Mouse (Mus musculus): ENCODE data around the gene Dnase1l2. TPM values are rescaled to one million over a fixed set of nuclear protein-coding genes. Genes with fewer than 3 reads are reported as not detected.

The Dnase1l2 gene
- total RNA-seq (2021), result 10 to 100 TPM in 1 of 2 experiments, 1 to 10 TPM in 1; 6.8 to 14.8 TPM
- long read RNA-seq, experiment 1, partial matches to known transcripts, result 0 of 1 reads
- long read RNA-seq, experiment 1, other reads (novel, unspliced or antisense), result 0 of 1 reads
- long read RNA-seq, experiment 2, partial matches to known transcripts, result 0 of 2 reads
- long read RNA-seq, experiment 2, other reads (novel, unspliced or antisense), result 1 of 2 reads

GRCm38 (mm10) chr17:24442632-24443155 lies at the start of gene Dnase1l2:
Dnase1l2 (minus strand) TSS chr17:24443105.
- no peak for TF ChIP-seq CTCF (IDR thresholded peaks at IDR 0.05)
- intact Hi-C loops (cut with DNase I), result no loop called here
- Histone ChIP-seq H3K4me3 (no peak within 1 kb of the TSS), H3K27ac (no peak within 1 kb of the TSS)
- DNase-seq (ENCODE audit: extremely low spot score in 1 of 2, low spot score in 2 of 2), result no peak

GRCm38 (mm10) chr17:24490399-24490798 lies 47.5 kb upstream of the Dnase1l2 start:
- H3K4me3 ChIP-seq, result peak overlapping the region; percentile 76
- DNase-seq (ENCODE audit: extremely low spot score in 1 of 2, low spot score in 2 of 2), result no peak
- intact Hi-C loops (cut with DNase I), result no loop called here
- H3K27ac ChIP-seq, result peak overlapping the region; percentile 94
- TF ChIP-seq CTCF (IDR thresholded peaks at IDR 0.05), result no peak

- peak overlapping the region; percentile 94 for H3K27ac ChIP-seq
- no peak for TF ChIP-seq CTCF (IDR thresholded peaks at IDR 0.05)
- intact Hi-C loops (cut with DNase I), result no loop called here
- peak in 1 of 2 experiments; percentile 12 for DNase-seq (ENCODE audit: extremely low spot score in 1 of 2, low spot score in 2 of 2)
- peak overlapping the region; percentile 76 for H3K4me3 ChIP-seq
These were observed 46.5 kb upstream of the Dnase1l2 start for GRCm38 (mm10) chr17:24489265-24490030.

- TF ChIP-seq CTCF (IDR thresholded peaks at IDR 0.05), result no peak
- DNase-seq (ENCODE audit: extremely low spot score in 1 of 2, low spot score in 2 of 2), result peak in 1 of 2 experiments; percentile 57
- Histone ChIP-seq H3K4me3 (peak overlapping the region; percentile 76), H3K27ac (peak overlapping the region; percentile 94)
- intact Hi-C loops (cut with DNase I), result no loop called here
These were observed 45.9 kb upstream of the Dnase1l2 start for GRCm38 (mm10) chr17:24488662-24489264.

- intact Hi-C loops (cut with DNase I), result no loop called here
- H3K27ac ChIP-seq, result peak within 1 kb of the TSS; percentile 94
- DNase-seq (ENCODE audit: extremely low spot score in 1 of 2, low spot score in 2 of 2), result no peak
- peak within 1 kb of the TSS; percentile 76 for H3K4me3 ChIP-seq
- no peak for TF ChIP-seq CTCF (IDR thresholded peaks at IDR 0.05)
These were observed 45.3 kb upstream of the Dnase1l2 start, which contains the start of gene Caskin1 for GRCm38 (mm10) chr17:24488186-24488661. Caskin1 (plus strand) TSS chr17:24488601.

GRCm38 (mm10) chr17:24485090-24485860 lies 42.4 kb upstream of the Dnase1l2 start:
- Histone ChIP-seq H3K27ac (no peak overlapping the region; the same call in 1 of the 2 replicates), H3K4me3 (no peak overlapping the region)
- intact Hi-C loops (cut with DNase I), result no loop called here
- DNase-seq (ENCODE audit: extremely low spot score in 1 of 2, low spot score in 2 of 2), result peak in 1 of 2 experiments; percentile 56
- TF ChIP-seq CTCF (IDR thresholded peaks at IDR 0.05), result no peak

GRCm38 (mm10) chr17:24483495-24483894 lies 40.6 kb upstream of the Dnase1l2 start:
- no peak for TF ChIP-seq CTCF (IDR thresholded peaks at IDR 0.05)
- no peak overlapping the region for H3K27ac ChIP-seq
- intact Hi-C loops (cut with DNase I), result no loop called here
- no peak for DNase-seq (ENCODE audit: extremely low spot score in 1 of 2, low spot score in 2 of 2)
- no peak overlapping the region for H3K4me3 ChIP-seq

GRCm38 (mm10) chr17:24481027-24481815 lies 38.3 kb upstream of the Dnase1l2 start:
- intact Hi-C loops (cut with DNase I), result no loop called here
- no peak for TF ChIP-seq CTCF (IDR thresholded peaks at IDR 0.05)
- Histone ChIP-seq H3K27ac (no peak overlapping the region), H3K4me3 (no peak overlapping the region)
- no peak for DNase-seq (ENCODE audit: extremely low spot score in 1 of 2, low spot score in 2 of 2)

- intact Hi-C loops (cut with DNase I), result no loop called here
- H3K4me3 ChIP-seq, result no peak overlapping the region
These were observed 37.4 kb upstream of the Dnase1l2 start for GRCm38 (mm10) chr17:24480201-24480826.

GRCm38 (mm10) chr17:24479431-24479830 lies 36.5 kb upstream of the Dnase1l2 start:
- intact Hi-C loops (cut with DNase I), result no loop called here
- no peak for DNase-seq (ENCODE audit: extremely low spot score in 1 of 2, low spot score in 2 of 2)
- peak overlapping the region; percentile 99 for H3K27ac ChIP-seq
- no peak for TF ChIP-seq CTCF (IDR thresholded peaks at IDR 0.05)
- peak overlapping the region; percentile 92 for H3K4me3 ChIP-seq

More at GRCm38 (mm10) chr17:24480201-24480826, 37.4 kb upstream of the Dnase1l2 start:
- peak; percentile 33 for TF ChIP-seq CTCF (IDR thresholded peaks at IDR 0.05)
- no peak overlapping the region for H3K27ac ChIP-seq
- DNase-seq (ENCODE audit: extremely low spot score in 1 of 2, low spot score in 2 of 2), result peak in 1 of 2 experiments; percentile 12

Measured in left cerebral cortex, adult 2 months (tissue).